Mouse (Mus musculus) limb, embryonic 13.5 days (tissue): ENCODE measurements around the gene Fam90a1b. TPM values are rescaled to one million over a fixed set of nuclear protein-coding genes. Genes with fewer than 3 reads are reported as not detected.
"Not testable (repeated sequence)": the region's sequence is repeated elsewhere in the genome, so short reads cannot be mapped to it uniquely, and the experiment has no call there.

Experiments
- ATAC-seq: fragments of 200-750 bp; cut with Nextera tagmentation; 2 replicates; pipeline ENCODE4 v1.8.0; 2017; ENCODE audit warnings: low read depth, moderate number of reproducible peaks, moderate TSS enrichment; ENCODE audit not compliant: low FRiP score
- H3K27ac ChIP-seq: fragments of 300-500 bp; sonication (generic); 2 replicates; pipeline ENCODE4 v1.5.1; 2015; ENCODE audit warnings: inconsistent platforms, mild to moderate bottlenecking, moderate library complexity
- H3K27me3 ChIP-seq: fragments of 300-500 bp; sonication (generic); 2 replicates; pipeline ENCODE4 v1.6.1; 2015; ENCODE audit warnings: mild to moderate bottlenecking, inconsistent platforms
- H3K36me3 ChIP-seq: fragments of 300-500 bp; sonication (generic); 2 replicates; pipeline ENCODE4 v1.6.1; 2015; ENCODE audit warnings: inconsistent platforms, mild to moderate bottlenecking, moderate library complexity
- H3K4me1 ChIP-seq: fragments of 300-500 bp; sonication (generic); 2 replicates; pipeline ENCODE4 v1.6.1; 2015; ENCODE audit warnings: inconsistent platforms
- H3K4me2 ChIP-seq: fragments of 300-500 bp; sonication (generic); replicated peaks from 2 replicates; pipeline ENCODE4 v1.6.1; 2015; ENCODE audit warnings: inconsistent platforms, mild to moderate bottlenecking, moderate library complexity
- H3K4me3 ChIP-seq: fragments of 300-500 bp; sonication (generic); 2 replicates; pipeline ENCODE4 v1.5.1; 2015; ENCODE audit warnings: moderate library complexity, mild to moderate bottlenecking, inconsistent platforms
- H3K9ac ChIP-seq: fragments of 300-500 bp; sonication (generic); 2 replicates; pipeline ENCODE4 v1.6.1; 2015; ENCODE audit warnings: mild to moderate bottlenecking, inconsistent platforms
- H3K9me3 ChIP-seq: fragments of 300-500 bp; sonication (generic); 2 replicates; pipeline ENCODE4 v1.6.1; 2016; ENCODE audit warnings: inconsistent platforms
- WGBS: fragments of 180-500 bp; shearing (Covaris S2); methylation state at CpG from one replicate; pipeline ENCODE4 v1.1.7; 2015; 5-methylcytosine and 5-hydroxymethylcytosine counted together
- microRNA-seq: library from miRNA; unstranded; fragments of <30 nt; microRNA quantifications from one replicate; pipeline ENCODE4, GENCODE M21; 2016
- polyA plus RNA-seq: library from polyadenylated mRNA; unstranded; fragments of >200 nt; fragmentation: Nextera tagmentation; extraction: Ambion mirVana; gene quantifications from 2 replicates; pipeline ENCODE4 v1.2.1, GENCODE M21; 2015

Fam90a1b gene
- polyA plus RNA-seq: 0.10 and 0.13 TPM in 2 replicates

DNA sequence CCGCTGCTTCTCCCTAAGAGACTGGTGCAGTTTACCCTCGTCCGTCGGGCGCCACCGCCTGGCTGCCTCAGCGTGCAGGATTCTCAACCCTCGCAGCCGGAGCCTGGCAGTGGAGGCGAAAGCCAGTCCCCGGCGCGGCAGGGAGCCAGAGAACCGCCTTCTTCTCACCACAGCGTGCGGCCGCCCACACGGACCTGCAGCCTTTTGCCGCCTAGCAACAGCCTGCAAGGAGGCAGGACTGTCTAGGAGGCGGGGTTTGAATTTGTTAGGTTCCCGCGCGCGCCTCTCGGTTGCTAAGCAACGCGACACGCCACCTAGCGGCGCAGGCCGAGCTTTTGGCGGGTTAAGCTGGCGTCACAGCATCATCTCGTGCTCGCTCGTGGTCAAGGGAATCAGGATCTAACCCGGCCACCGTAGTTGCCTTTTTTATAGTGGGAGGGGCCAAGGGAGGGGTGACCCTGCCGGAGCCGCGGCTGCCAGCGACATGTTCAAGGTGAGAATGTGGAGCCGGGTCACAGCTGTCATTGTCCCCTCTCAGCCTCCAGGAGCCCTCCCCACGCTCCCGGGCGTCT is at the start of gene Fam90a1b, which contains the start of gene Apoo:
Fam90a1b (minus strand) TSS at position 108 of the 572 bp plus-strand sequence.
Apoo (plus strand) TSS at position 448 of the 572 bp plus-strand sequence.
- Histone ChIP-seq H3K4me2 (peak within 1 kb of the TSS; percentile 55), H3K27me3 (peaks cover 70% of the 10 kb centered on the region), H3K9me3 (no peaks in the 10 kb centered on the region), H3K4me3 (peak within 1 kb of the TSS; percentile 57), H3K36me3 (no peaks in the 10 kb centered on the region), H3K4me1 (no peaks in the 10 kb centered on the region), H3K9ac (peak within 1 kb of the TSS; percentile 66), H3K27ac (peak within 1 kb of the TSS; percentile 28; the same call in 1 of the 2 replicates)
- WGBS: 15% methylated on average over 46 of the region's 46 CpGs
- ATAC-seq: peak; percentile 99

DNA sequence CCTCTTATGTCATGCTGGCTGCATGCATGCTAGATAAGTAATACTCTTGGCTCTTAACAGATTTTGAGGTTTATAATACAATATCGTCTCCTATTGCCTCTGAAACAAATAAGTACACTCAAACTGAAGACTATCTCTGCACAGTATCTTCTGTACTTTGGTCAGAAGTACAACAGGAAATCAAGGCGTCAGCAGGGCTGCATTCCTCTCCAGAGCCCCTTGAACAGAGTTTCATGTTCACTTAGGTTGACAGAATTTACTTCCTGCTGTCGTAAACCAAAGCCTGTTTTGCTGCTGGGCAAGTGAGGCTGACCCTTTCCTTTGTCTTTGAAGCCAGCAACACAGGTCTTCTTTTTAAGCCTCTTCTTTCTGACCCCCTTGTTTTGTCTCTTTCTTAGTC is 42.4 kb upstream of the Fam90a1b start:
- Histone ChIP-seq H3K27ac (no peak overlapping the region), H3K9ac (no peak overlapping the region), H3K4me3 (no peak overlapping the region), H3K4me1 (no peaks in the 10 kb centered on the region), H3K4me2 (no peak overlapping the region), H3K36me3 (no peaks in the 10 kb centered on the region), H3K27me3 (peaks cover 3% of the 10 kb centered on the region; the same call in 1 of the 2 replicates), H3K9me3 (no peaks in the 10 kb centered on the region)
- no peak for ATAC-seq
- WGBS: 43% methylated on average over 3 of the region's 3 CpGs

DNA sequence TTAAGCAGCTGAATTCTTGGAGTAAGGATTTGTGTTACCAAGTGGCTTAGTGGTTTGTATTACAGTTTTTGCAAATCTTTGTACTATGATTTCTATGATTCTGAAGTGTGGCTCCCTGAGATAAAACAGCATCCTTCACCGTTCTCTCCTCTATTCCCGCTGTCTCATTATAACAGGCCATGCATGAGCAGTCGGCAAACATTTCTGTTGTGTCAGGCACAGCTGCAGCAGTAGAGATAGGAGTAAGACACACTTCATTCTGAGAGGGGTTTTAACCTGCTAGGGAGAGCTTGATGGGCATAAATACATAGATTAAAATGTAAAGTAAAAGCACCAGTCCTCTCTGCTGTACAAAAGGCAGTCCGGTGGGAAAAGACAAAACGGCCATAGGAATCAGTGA is 12.2 kb upstream of the Fam90a1b start:
- no peaks in the 10 kb centered on the region for H3K9me3 ChIP-seq
- no peak for ATAC-seq
- H3K9ac ChIP-seq: no peak overlapping the region
- no peak overlapping the region for H3K4me3 ChIP-seq
- H3K36me3 ChIP-seq: no peaks in the 10 kb centered on the region; the same call in 1 of the 2 replicates
- no peak overlapping the region for H3K4me2 ChIP-seq
- H3K27me3 ChIP-seq: peaks cover 38% of the 10 kb centered on the region
- 76% methylated on average over 5 of the region's 5 CpGs for WGBS
- H3K4me1 ChIP-seq: no peaks in the 10 kb centered on the region
- no peak overlapping the region for H3K27ac ChIP-seq

DNA sequence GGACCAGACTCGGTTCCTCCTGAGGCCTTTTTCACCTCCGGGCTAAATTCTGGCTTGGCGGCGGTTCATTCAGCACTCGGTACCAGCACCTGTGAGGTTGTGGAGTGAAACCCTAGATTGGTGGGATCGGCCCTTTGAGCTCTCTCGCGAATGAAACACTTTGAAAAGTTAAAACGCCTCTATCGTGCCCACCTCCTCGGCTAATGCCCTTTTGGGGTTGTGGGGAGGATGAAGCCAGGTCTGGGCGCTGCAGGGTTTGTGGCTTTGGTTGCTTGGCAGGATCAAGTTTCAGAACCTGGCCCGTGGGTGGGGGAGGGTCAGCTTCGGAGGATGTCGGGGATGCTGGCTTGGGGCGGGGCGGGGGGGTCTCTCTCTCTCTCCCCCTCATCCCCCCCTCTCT is 671 bp upstream of the Fam90a1b start:
- no peaks in the 10 kb centered on the region for H3K4me1 ChIP-seq
- H3K27me3 ChIP-seq: peaks cover 67% of the 10 kb centered on the region
- H3K4me2 ChIP-seq: peak overlapping the region; percentile 52
- peak overlapping the region; percentile 28; the same call in 1 of the 2 replicates for H3K27ac ChIP-seq
- H3K9me3 ChIP-seq: no peaks in the 10 kb centered on the region
- WGBS: 27% methylated on average over 17 of the region's 17 CpGs
- H3K4me3 ChIP-seq: peak overlapping the region; percentile 57
- ATAC-seq: no peak
- peak overlapping the region; percentile 66 for H3K9ac ChIP-seq
- no peaks in the 10 kb centered on the region for H3K36me3 ChIP-seq

DNA sequence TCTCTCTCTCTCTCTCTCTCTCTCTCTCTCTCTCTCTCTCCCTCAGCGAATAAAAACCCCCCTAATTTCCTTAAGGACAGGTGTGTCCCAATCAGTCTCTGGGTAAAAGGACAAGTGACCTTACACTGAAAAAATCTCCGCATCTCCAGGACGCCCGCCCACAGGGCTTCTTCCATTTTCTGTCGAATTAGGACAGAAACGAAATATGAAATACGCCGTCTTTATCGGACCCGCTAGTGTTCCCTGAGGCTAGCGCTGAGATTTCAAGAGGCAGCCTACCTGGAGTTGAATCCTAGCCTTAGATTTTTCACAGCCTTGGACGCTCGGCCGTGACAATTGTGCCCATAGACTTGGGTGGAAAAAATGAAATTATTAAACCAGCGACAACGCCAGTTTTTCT is 548 bp downstream of the Fam90a1b start:
- ATAC-seq: no peak
- peak overlapping the region; percentile 55 for H3K4me2 ChIP-seq
- H3K9ac ChIP-seq: no peak overlapping the region
- H3K36me3 ChIP-seq: no peaks in the 10 kb centered on the region
- H3K4me1 ChIP-seq: no peaks in the 10 kb centered on the region
- no peak overlapping the region for H3K27ac ChIP-seq
- 18% methylated on average over 16 of the region's 16 CpGs for WGBS
- H3K4me3 ChIP-seq: peak overlapping the region; percentile 57
- H3K27me3 ChIP-seq: peaks cover 67% of the 10 kb centered on the region
- no peaks in the 10 kb centered on the region for H3K9me3 ChIP-seq

DNA sequence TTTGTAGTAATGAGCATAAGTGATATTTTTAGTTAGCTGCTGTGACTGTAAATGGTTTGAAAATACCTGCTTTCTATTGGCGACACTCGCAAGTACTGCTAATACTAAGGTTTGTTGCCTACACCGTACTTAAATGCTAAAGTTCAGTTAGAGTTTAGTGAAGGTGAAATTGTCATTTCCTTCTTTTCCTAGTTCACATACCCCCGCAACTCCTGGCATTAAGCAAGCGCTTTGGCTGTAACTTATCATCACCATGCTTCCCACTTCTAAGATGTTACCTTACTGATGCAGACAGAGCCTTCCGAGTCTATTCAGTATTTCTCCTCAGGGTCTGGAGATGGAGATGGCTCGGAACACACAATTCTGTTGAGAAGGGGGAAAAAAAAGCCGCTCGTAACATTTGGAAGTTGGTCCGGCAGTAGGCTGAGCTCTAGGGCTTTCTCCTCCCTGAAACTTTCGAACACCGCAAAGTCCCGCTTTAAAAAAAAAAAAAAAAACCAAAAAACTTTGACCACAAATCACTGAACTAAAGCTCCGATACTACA is 1.1 kb downstream of the Fam90a1b start:
- Histone ChIP-seq H3K27me3 (peaks cover 70% of the 10 kb centered on the region), H3K9me3 (no peaks in the 10 kb centered on the region)
- ATAC-seq: no peak

DNA sequence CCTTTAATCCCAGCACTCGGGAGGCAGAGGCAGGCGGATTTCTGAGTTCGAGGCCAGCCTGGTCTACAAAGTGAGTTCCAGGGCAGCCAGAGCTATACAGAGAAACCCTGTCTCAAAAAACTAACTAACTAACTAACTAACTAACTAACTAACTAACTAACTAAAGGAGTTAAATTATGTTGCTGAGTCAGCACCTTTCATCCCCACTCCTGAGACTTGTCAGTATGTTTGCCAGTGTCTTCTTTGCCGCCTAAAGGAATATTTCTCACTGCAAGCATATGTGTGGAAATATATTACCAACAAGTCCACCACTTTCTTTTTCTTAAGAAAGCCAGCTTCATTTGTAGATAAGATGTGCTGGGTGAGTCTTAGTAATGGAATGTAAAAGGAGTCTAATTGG is 22.9 kb downstream of the Fam90a1b start:
- H3K4me2 ChIP-seq, H3K9me3 ChIP-seq, H3K4me3 ChIP-seq, H3K27ac ChIP-seq, H3K4me1 ChIP-seq, ATAC-seq, H3K9ac ChIP-seq, H3K36me3 ChIP-seq: not testable (repeated sequence)
- WGBS: 87% methylated on average over 4 of the region's 4 CpGs
- peaks cover 47% of the 10 kb centered on the region for H3K27me3 ChIP-seq

More for the DNA sequence above, 1.1 kb downstream of the Fam90a1b start:
- WGBS: 20% methylated on average over 14 of the region's 14 CpGs
- Histone ChIP-seq H3K9ac (no peak overlapping the region), H3K36me3 (no peaks in the 10 kb centered on the region), H3K4me2 (peak overlapping the region; percentile 55), H3K4me3 (peak overlapping the region; percentile 57), H3K27ac (no peak overlapping the region), H3K4me1 (no peaks in the 10 kb centered on the region)

DNA sequence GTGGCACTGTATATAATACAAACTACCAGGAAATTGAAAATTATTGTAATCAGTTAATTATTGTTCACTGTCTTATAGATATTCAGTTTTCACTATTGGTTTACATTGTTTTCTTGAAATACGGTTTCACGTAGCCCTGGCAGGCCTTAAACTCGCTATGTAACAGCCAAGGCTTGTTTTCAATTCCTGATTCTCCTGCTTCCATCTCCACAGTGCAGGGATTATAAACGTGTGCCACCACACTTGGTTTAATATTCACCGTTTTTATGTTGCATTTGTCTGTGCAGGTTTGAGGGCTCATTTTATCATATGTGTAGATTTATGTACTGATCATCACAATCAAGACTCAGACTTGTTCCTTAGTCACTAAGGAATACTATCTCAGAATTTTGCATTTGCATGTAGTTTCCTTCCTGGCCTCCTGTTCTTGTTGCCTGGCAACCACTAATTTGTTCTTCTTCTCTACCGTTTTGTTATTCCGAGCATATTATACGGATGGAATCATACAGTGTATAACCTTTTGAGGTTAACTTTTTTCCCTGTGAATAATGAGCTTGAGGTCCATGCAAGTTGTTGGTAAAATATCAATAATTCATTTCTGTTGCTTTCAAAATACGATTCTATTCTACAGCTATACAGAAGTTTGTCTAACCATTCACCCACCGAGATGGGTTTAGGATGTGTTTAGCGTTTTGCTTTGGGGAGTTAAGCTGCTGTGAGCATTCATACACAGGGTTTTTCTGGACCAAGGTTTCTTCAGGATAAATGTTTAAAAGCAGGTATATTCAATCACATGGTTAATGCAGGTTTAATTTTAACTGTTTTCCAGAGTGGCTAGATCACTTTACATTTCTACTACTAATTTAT is 45.3 kb downstream of the Fam90a1b start:
- no peak for ATAC-seq
- 87% methylated on average over 11 of the region's 11 CpGs for WGBS
- Histone ChIP-seq H3K4me3 (no peak overlapping the region), H3K9ac (no peak overlapping the region), H3K4me2 (no peak overlapping the region), H3K4me1 (no peaks in the 10 kb centered on the region), H3K27ac (no peak overlapping the region), H3K9me3 (no peaks in the 10 kb centered on the region), H3K27me3 (peaks cover 42% of the 10 kb centered on the region), H3K36me3 (no peaks in the 10 kb centered on the region)

Small RNAs within 50 kb of the gene (microRNA-seq; reads per million reads assigned to microRNA genes)
- not detected for gene Gm44477

Other genes with a start within 250 kb of the Fam90a1b start
- 34.0 and 34.9 TPM in 2 replicates for gene Zfx, start 243.1 kb downstream of the Fam90a1b start, polyA plus RNA-seq
- 72.5 and 82.2 TPM in 2 replicates for gene Eif2s3x, start 153.9 kb downstream of the Fam90a1b start, polyA plus RNA-seq
- 9.1 and 9.2 TPM in 2 replicates for gene Klhl15, start 132.2 kb downstream of the Fam90a1b start, polyA plus RNA-seq
- 81.5 and 92.3 TPM in 2 replicates for gene Apoo, start 340 bp upstream of the Fam90a1b start, polyA plus RNA-seq
- 884 and 930 TPM in 2 replicates for gene Maged1, start 175.4 kb upstream of the Fam90a1b start, polyA plus RNA-seq